Mouse (Mus musculus) hindbrain, postnatal 0 days (tissue): ENCODE results near the gene Prdm5. TPM values are rescaled to one million over a fixed set of nuclear protein-coding genes. Genes with fewer than 3 reads are reported as not detected.

ENCODE experiments used
- ATAC-seq: fragments of 200-750 bp; cut with Nextera tagmentation; 2 replicates; pipeline ENCODE4 v1.8.0; 2017; ENCODE audit warnings: mild to moderate bottlenecking, moderate TSS enrichment, moderate library complexity
- DNase-seq: peaks from one replicate; pipeline ENCODE4 v3.0.0-alpha.2; 2015; ENCODE audit warnings: low spot score
- H3K27ac ChIP-seq: fragments of 300-500 bp; sonication (generic); 2 replicates; pipeline ENCODE4 v1.5.1; 2014; ENCODE audit warnings: mild to moderate bottlenecking
- H3K27me3 ChIP-seq: fragments of 300-500 bp; sonication (generic); 2 replicates; pipeline ENCODE4 v1.6.1; 2014; ENCODE audit warnings: low read length, mixed read lengths; ENCODE audit not compliant: insufficient read depth
- H3K36me3 ChIP-seq: fragments of 300-500 bp; sonication (generic); 2 replicates; pipeline ENCODE4 v1.6.1; 2014; ENCODE audit warnings: low read length, mixed read lengths; ENCODE audit not compliant: insufficient read depth
- H3K4me1 ChIP-seq: fragments of 300-500 bp; sonication (generic); 2 replicates; pipeline ENCODE4 v1.6.1; 2014; ENCODE audit warnings: antibody characterized with exemption, low read length, mixed read lengths; ENCODE audit not compliant: insufficient read depth
- H3K4me2 ChIP-seq: fragments of 300-500 bp; sonication (generic); 2 replicates; pipeline ENCODE4 v1.6.1; 2014; ENCODE audit warnings: low read depth, mild to moderate bottlenecking, low read length, moderate library complexity, mixed read lengths
- H3K4me3 ChIP-seq: fragments of 300-500 bp; sonication (generic); 2 replicates; pipeline ENCODE4 v1.5.1; 2014; ENCODE audit warnings: low read length
- H3K9ac ChIP-seq: fragments of 300-500 bp; sonication (generic); replicated peaks from 2 replicates; pipeline ENCODE4 v1.6.1; 2014; ENCODE audit warnings: mild to moderate bottlenecking, low read length, moderate library complexity, mixed read lengths
- H3K9me3 ChIP-seq: fragments of 300-500 bp; sonication (generic); 2 replicates; pipeline ENCODE4 v1.6.1; 2016; ENCODE audit warnings: low read length, mixed read lengths
- CTCF ChIP-seq: IDR thresholded peaks from 2 replicates; pipeline ENCODE4 v1.5.1; 2016; ENCODE audit warnings: antibody characterized with exemption, control low read depth, low read depth
- WGBS: fragments of 180-500 bp; shearing (Covaris S2); extraction: QIAGEN DNeasy Blood & Tissue Kit; methylation state at CpG from one replicate; pipeline ENCODE4 v1.1.7; 2014; 5-methylcytosine and 5-hydroxymethylcytosine counted together
- polyA plus RNA-seq: library from polyadenylated mRNA; unstranded; fragments of >200 nt; fragmentation: Nextera tagmentation; extraction: Ambion mirVana; gene quantifications from 2 replicates; pipeline ENCODE4 v1.2.1, GENCODE M21; 2015
- total RNA-seq: library from RNA; depleted of rRNA; stranded (reverse); fragments of >200 nt; gene quantifications from 2 replicates; pipeline ENCODE4 v1.2.3, GENCODE M21; 2014

Prdm5 gene
- total and polyA plus RNA-seq, 2 experiments from 2014 or later = 5.0 to 11.9 TPM

DNA sequence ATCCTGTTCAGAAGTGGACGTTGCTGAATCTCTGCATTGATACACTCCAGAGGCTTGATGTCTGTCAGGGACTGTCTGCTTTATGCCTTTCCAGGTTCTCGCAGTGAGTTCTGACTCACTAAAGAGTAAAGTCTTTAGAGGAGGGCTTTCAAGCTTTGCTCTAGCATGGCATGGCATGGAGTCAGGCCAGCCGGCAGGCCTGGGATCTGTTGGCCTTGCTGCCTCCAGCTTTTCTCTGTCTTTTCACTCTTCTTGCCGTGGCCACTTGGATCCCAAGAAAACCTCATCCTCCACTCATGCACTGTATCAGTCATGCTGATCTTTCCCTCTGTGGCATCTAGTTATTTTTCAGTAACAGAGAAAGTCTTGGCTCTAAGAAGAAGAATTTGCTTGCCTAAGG lies 87.1 kb downstream of the Prdm5 start:
- no peaks in the 10 kb centered on the region for H3K9me3 ChIP-seq
- H3K4me3 ChIP-seq = no peak overlapping the region
- H3K27me3 ChIP-seq = no peaks in the 10 kb centered on the region
- H3K36me3 ChIP-seq = no peaks in the 10 kb centered on the region
- no peak for DNase-seq
- no peak for TF ChIP-seq CTCF
- H3K4me2 ChIP-seq = no peak overlapping the region
- H3K27ac ChIP-seq = no peak overlapping the region
- no peak overlapping the region for H3K9ac ChIP-seq
- no peak for ATAC-seq
- no peaks in the 10 kb centered on the region for H3K4me1 ChIP-seq
- WGBS = 94% methylated on average over 4 of the region's 4 CpGs

DNA sequence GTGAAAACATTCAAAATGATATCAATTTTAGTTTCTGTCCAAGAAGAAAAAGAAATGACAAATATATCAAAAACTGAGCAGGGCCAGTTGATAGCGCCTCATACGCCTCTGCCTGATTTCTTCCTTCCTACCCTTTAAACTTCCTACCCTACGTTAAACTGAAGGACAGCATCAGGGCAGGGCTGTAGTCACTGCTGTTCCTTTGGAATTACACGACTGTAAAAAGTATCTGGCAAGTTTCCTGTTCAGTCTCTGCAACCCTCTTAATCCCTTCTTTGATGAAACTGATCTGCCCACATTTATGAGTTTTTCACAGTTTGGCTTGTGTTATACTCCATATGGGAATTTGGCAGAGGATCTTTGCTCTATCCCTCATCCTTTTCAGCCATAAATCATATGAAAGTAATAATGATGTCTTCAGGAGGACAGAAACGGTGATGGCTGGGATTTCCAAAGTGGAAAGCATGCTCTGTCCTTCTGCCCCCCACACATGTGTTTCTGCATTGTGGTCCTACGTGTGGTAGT lies 93.0 kb downstream of the Prdm5 start:
- no peaks in the 10 kb centered on the region for H3K9me3 ChIP-seq
- 64% methylated on average over 6 of the region's 6 CpGs for WGBS
- no peak overlapping the region for H3K4me2 ChIP-seq
- H3K36me3 ChIP-seq = no peaks in the 10 kb centered on the region
- ATAC-seq (no peak), DNase-seq (no peak)
- H3K4me3 ChIP-seq = no peak overlapping the region
- no peaks in the 10 kb centered on the region for H3K27me3 ChIP-seq
- H3K27ac ChIP-seq = no peak overlapping the region
- H3K4me1 ChIP-seq = no peaks in the 10 kb centered on the region
- H3K9ac ChIP-seq = no peak overlapping the region
- TF ChIP-seq CTCF = no peak

DNA sequence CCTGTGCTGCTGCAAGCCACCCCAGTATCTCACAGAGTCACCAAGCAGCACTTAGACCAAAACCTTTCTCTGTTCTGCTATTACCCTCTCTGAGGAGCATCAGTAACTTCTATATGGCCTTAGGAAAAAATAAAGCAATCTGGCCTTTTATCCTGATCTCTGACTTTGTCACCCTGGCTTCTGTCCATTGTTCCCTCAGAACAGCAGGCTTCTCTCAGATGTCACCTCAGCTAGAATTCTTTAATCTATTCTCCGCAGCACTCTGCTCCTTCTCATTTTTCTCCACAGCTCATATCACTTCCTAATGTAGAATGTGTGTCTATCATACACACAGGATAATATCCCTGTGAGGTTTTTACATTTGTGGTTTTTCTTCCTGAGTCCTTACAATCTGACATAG lies 99.5 kb downstream of the Prdm5 start:
- no peaks in the 10 kb centered on the region for H3K27me3 ChIP-seq
- no peak for ATAC-seq
- no peak overlapping the region for H3K4me2 ChIP-seq
- TF ChIP-seq CTCF = no peak
- H3K9ac ChIP-seq = no peak overlapping the region
- H3K9me3 ChIP-seq = no peaks in the 10 kb centered on the region
- no peak overlapping the region for H3K27ac ChIP-seq
- WGBS = 96% methylated on average over 1 of the region's 1 CpGs
- no peak overlapping the region for H3K4me3 ChIP-seq
- no peak for DNase-seq
- no peaks in the 10 kb centered on the region for H3K4me1 ChIP-seq
- no peaks in the 10 kb centered on the region for H3K36me3 ChIP-seq

DNA sequence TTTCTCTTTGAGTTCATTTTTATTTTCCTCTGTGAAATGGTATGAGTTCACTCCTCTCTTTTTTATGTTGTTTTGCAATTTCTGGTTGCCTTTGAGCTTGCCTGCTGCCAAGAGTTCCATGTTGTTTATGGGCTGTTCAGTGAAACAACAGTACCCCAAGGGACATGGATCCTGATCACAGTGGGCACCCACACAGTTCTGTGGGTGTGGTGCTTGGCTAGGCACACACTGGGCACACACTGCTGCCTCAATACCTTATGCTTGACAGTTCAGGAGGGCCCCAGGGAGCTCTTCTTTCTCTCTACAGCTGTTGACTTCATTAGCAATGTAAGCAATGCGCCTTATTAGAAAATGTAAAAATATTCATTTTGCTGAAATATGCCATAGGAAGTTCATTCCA lies 110.0 kb downstream of the Prdm5 start:
- Histone ChIP-seq H3K4me1 (no peaks in the 10 kb centered on the region), H3K9ac (no peak overlapping the region), H3K9me3 (no peaks in the 10 kb centered on the region), H3K4me3 (no peak overlapping the region), H3K27ac (no peak overlapping the region), H3K27me3 (no peaks in the 10 kb centered on the region), H3K4me2 (no peak overlapping the region), H3K36me3 (no peaks in the 10 kb centered on the region; the same call in 1 of the 2 replicates)
- ATAC-seq (no peak), DNase-seq (no peak)
- no peak for TF ChIP-seq CTCF
- 91% methylated on average over 1 of the region's 1 CpGs for WGBS

DNA sequence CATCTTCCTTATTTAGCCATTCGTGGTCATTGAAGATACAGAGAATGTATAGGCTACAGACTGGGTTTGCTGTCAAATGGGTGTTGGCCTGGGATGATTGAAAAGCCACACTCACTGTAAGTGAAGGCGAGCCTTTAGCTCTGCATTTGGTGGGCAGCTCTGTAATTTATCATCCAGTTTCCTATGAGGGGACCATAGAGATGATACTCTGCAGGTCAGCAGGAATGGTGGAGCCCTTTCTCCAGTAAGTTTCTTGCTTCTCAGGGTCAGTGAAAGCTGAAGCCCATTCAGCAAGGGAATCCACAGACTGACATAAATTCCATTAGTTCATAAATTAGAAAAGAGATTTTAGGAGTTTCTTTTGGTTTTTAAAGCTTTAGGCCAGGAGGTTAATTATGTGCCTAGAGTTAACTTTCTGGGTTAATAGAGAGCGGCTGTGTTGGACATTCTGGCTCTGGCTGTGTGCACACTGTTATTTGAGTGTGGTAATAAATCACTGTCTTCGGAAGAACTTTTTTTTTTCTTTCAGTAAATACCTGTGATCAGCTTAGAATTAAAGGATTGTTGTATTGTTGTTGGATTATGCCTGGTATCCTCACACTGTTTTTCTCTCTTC lies 113.4 kb downstream of the Prdm5 start:
- H3K4me1 ChIP-seq = no peaks in the 10 kb centered on the region
- ATAC-seq (no peak), DNase-seq (no peak)
- H3K27ac ChIP-seq = no peak overlapping the region
- H3K4me2 ChIP-seq = no peak overlapping the region
- H3K9ac ChIP-seq = no peak overlapping the region
- no peaks in the 10 kb centered on the region; the same call in 1 of the 2 replicates for H3K36me3 ChIP-seq
- 79% methylated on average over 4 of the region's 4 CpGs for WGBS
- no peaks in the 10 kb centered on the region for H3K27me3 ChIP-seq
- no peak for TF ChIP-seq CTCF
- H3K4me3 ChIP-seq = no peak overlapping the region
- no peaks in the 10 kb centered on the region for H3K9me3 ChIP-seq

DNA sequence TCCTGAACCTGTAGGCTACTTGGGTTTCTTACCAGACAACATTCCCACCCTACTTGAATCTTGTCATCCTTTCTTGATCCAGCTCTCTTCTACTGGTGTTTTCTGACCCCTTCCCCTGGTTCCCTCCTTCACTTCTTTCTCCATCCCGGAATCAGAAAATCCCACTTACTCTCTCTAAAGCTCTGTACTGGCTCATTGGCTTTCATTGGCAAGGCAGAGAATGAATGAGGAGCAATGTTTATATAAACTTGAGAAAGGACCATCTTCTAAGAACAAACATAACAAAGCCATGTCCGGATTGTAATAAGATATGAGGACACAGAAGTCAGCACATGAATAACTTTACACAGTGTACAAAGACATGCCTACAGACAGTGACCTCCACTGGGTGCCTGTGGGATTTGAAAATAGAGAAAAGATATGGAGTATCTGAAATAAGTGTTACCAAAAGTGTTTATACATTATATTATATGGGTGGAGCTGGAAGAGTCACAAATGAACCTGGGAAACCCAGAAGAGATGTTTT lies 127.9 kb downstream of the Prdm5 start:
- no peak overlapping the region for H3K9ac ChIP-seq
- no peaks in the 10 kb centered on the region for H3K27me3 ChIP-seq
- no peaks in the 10 kb centered on the region for H3K9me3 ChIP-seq
- no peak for ATAC-seq
- H3K4me1 ChIP-seq = no peaks in the 10 kb centered on the region
- no peak for TF ChIP-seq CTCF
- DNase-seq = no peak
- WGBS = 87% methylated on average over 2 of the region's 2 CpGs
- H3K4me3 ChIP-seq = no peak overlapping the region
- no peak overlapping the region for H3K27ac ChIP-seq
- no peaks in the 10 kb centered on the region for H3K36me3 ChIP-seq
- no peak overlapping the region for H3K4me2 ChIP-seq

DNA sequence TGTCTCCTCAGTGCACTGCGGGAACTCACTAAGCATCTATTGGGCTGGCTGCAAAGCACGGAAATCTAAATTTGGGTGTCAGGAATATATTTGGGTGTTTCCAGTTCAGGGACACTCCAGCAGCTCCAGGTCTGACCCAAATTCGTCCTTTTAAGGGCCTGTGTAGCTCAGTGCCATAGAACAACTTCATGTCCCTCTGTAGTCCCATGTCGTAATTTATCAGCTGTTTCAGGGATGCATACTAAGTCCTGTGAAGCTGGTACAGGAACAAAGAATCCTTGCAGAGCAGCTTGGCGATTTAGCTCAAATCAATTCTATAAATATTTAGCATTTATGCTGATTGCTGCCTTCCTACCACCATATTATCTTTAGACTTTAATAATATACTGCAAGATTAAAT lies 136.6 kb downstream of the Prdm5 start:
- Histone ChIP-seq H3K4me1 (no peaks in the 10 kb centered on the region), H3K4me2 (no peak overlapping the region), H3K36me3 (no peaks in the 10 kb centered on the region), H3K4me3 (no peak overlapping the region), H3K9me3 (no peaks in the 10 kb centered on the region), H3K27ac (no peak overlapping the region; the same call in 1 of the 2 replicates), H3K27me3 (no peaks in the 10 kb centered on the region), H3K9ac (no peak overlapping the region)
- no peak for ATAC-seq
- TF ChIP-seq CTCF = no peak
- WGBS = 79% methylated on average over 5 of the region's 5 CpGs
- no peak for DNase-seq
